Mouse (Mus musculus) lung, embryonic 16.5 days (tissue): ENCODE results near the gene 4930455H04Rik. TPM values are rescaled to one million over a fixed set of nuclear protein-coding genes. Genes with fewer than 3 reads are reported as not detected.

Experiments
- ATAC-seq: fragments of 200-750 bp; cut with Nextera tagmentation; 2 replicates; pipeline ENCODE4 v1.8.0; 2017; ENCODE audit warnings: low read depth, mild to moderate bottlenecking, moderate library complexity
- H3K27ac ChIP-seq: fragments of 300-500 bp; sonication (generic); 2 replicates; pipeline ENCODE4 v1.5.1; 2014; ENCODE audit warnings: mild to moderate bottlenecking, control low read depth, low read length
- H3K27me3 ChIP-seq: fragments of 300-500 bp; sonication (generic); 2 replicates; pipeline ENCODE4 v1.6.1; 2014; ENCODE audit warnings: low read depth, low read length, mixed read lengths; ENCODE audit not compliant: control insufficient read depth, insufficient read depth
- H3K36me3 ChIP-seq: fragments of 300-500 bp; sonication (generic); 2 replicates; pipeline ENCODE4 v1.6.1; 2014; ENCODE audit warnings: low read length; ENCODE audit not compliant: control insufficient read depth, insufficient read depth
- H3K4me1 ChIP-seq: fragments of 300-500 bp; sonication (generic); replicated peaks from 2 replicates; pipeline ENCODE4 v1.6.1; 2014; ENCODE audit warnings: low read length, mixed read lengths; ENCODE audit not compliant: control insufficient read depth, insufficient read depth
- H3K4me2 ChIP-seq: fragments of 300-500 bp; sonication (generic); 2 replicates; pipeline ENCODE4 v1.6.1; 2014; ENCODE audit warnings: low read depth, low read length, control low read depth
- H3K4me3 ChIP-seq: fragments of 300-500 bp; sonication (generic); 2 replicates; pipeline ENCODE4 v1.5.1; 2014; ENCODE audit warnings: mild to moderate bottlenecking, low read length, control low read depth
- H3K9ac ChIP-seq: fragments of 300-500 bp; sonication (generic); 2 replicates; pipeline ENCODE4 v1.6.1; 2014; ENCODE audit warnings: low read length, control low read depth
- H3K9me3 ChIP-seq: fragments of 300-500 bp; sonication (generic); 2 replicates; pipeline ENCODE4 v1.6.1; 2016; ENCODE audit warnings: low read length; ENCODE audit not compliant: control insufficient read depth
- WGBS: fragments of 180-500 bp; shearing (Covaris S2); extraction: QIAGEN DNeasy Blood & Tissue Kit; methylation state at CpG from one replicate; pipeline ENCODE4 v1.1.7; 2014; 5-methylcytosine and 5-hydroxymethylcytosine counted together
- polyA plus RNA-seq: library from polyadenylated mRNA; unstranded; fragments of >200 nt; fragmentation: Nextera tagmentation; extraction: Ambion mirVana; gene quantifications from 2 replicates; pipeline ENCODE4 v1.2.1, GENCODE M21; 2015

The 4930455H04Rik gene
- polyA plus RNA-seq, 1 experiment from 2014 or later: not detected

DNA sequence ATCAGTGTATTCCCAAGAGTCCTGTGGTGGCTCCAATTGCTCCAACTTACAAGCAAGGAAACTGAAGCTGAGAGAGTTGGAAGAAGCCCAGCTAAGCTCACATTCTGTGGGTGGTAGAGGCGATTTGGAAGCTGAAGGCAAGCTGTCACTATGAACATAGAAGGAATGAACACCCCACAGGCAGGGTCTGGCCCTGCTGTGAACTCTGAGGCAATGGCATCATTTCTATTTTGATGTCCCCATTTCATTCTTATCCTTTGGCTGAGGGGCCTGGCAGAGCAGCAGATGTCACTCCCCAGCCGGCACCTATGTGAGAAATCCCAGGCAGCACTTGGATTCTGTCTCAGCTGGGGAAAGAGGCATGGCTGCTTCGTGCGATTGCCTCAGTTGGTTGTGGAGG is 24.6 kb upstream of the 4930455H04Rik start:
- H3K4me3 ChIP-seq: no peak overlapping the region
- ATAC-seq: peak; percentile 27
- WGBS: 69% methylated on average over 4 of the region's 4 CpGs
- no peak overlapping the region for H3K9ac ChIP-seq
- peaks cover 3% of the 10 kb centered on the region; the same call in 1 of the 2 replicates for H3K4me1 ChIP-seq
- no peaks in the 10 kb centered on the region for H3K36me3 ChIP-seq
- peaks cover 1% of the 10 kb centered on the region for H3K9me3 ChIP-seq
- H3K27me3 ChIP-seq: no peaks in the 10 kb centered on the region; the same call in 1 of the 2 replicates
- H3K27ac ChIP-seq: no peak overlapping the region
- H3K4me2 ChIP-seq: no peak overlapping the region

GRCm38 (mm10) chr3:116946476-116946875 is 21.6 kb upstream of the 4930455H04Rik start:
- H3K36me3 ChIP-seq: no peaks in the 10 kb centered on the region
- H3K4me3 ChIP-seq: no peak overlapping the region
- H3K9ac ChIP-seq: no peak overlapping the region
- H3K9me3 ChIP-seq: no peaks in the 10 kb centered on the region
- H3K4me1 ChIP-seq: no peaks in the 10 kb centered on the region
- WGBS: 81% methylated on average over 4 of the region's 4 CpGs
- H3K27ac ChIP-seq: no peak overlapping the region
- H3K4me2 ChIP-seq: no peak overlapping the region
- ATAC-seq: no peak
- no peaks in the 10 kb centered on the region for H3K27me3 ChIP-seq

- Histone ChIP-seq H3K9ac (no peak overlapping the region), H3K4me3 (no peak overlapping the region), H3K4me1 (0 out of 2 replicates have a peak, but pooled peaks cover 2% of the 10 kb centered on the region), H3K27me3 (no peaks in the 10 kb centered on the region), H3K4me2 (no peak overlapping the region), H3K36me3 (no peaks in the 10 kb centered on the region), H3K9me3 (no peaks in the 10 kb centered on the region), H3K27ac (no peak overlapping the region)
- 49% methylated on average over 6 of the region's 6 CpGs for WGBS
- ATAC-seq: peak; percentile 66
These were observed 17.4 kb upstream of the 4930455H04Rik start for GRCm38 (mm10) chr3:116950665-116951115.

DNA sequence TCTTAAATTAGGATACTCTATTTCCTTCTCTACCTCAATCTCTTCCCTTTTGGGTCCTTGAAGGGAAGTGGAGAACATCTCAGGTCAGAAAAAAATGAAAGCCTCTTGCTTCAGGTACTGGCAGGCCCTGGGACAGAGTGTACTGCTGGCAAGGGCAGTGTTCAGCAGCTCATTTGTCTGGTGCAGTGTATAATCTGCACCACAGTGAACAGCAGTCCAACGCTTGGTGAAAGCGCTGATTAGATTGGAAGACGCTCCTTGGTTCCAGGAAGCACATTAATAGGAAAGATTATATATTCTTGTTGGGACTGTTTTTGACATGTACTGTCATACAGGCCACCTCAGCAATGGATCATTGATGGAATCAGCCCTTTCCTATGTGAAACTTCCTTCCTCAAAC is 16.6 kb upstream of the 4930455H04Rik start:
- no peak overlapping the region for H3K9ac ChIP-seq
- 72% methylated on average over 3 of the region's 3 CpGs for WGBS
- no peaks in the 10 kb centered on the region for H3K9me3 ChIP-seq
- no peaks in the 10 kb centered on the region for H3K36me3 ChIP-seq
- no peak overlapping the region for H3K4me2 ChIP-seq
- H3K4me1 ChIP-seq: 0 out of 2 replicates have a peak, but pooled peaks cover 2% of the 10 kb centered on the region
- H3K4me3 ChIP-seq: no peak overlapping the region
- no peak for ATAC-seq
- no peaks in the 10 kb centered on the region for H3K27me3 ChIP-seq
- no peak overlapping the region for H3K27ac ChIP-seq

GRCm38 (mm10) chr3:116952242-116952899 is 15.7 kb upstream of the 4930455H04Rik start:
- 73% methylated on average over 8 of the region's 8 CpGs for WGBS

GRCm38 (mm10) chr3:116953366-116953765 is 14.7 kb upstream of the 4930455H04Rik start:
- no peak overlapping the region for H3K9ac ChIP-seq
- H3K4me1 ChIP-seq: 0 out of 2 replicates have a peak, but pooled peaks cover 2% of the 10 kb centered on the region
- H3K36me3 ChIP-seq: no peaks in the 10 kb centered on the region
- no peaks in the 10 kb centered on the region for H3K9me3 ChIP-seq
- no peak overlapping the region for H3K4me2 ChIP-seq
- no peak overlapping the region for H3K27ac ChIP-seq
- 76% methylated on average over 6 of the region's 6 CpGs for WGBS
- ATAC-seq: no peak
- H3K4me3 ChIP-seq: no peak overlapping the region
- H3K27me3 ChIP-seq: no peaks in the 10 kb centered on the region

More at GRCm38 (mm10) chr3:116952242-116952899, 15.7 kb upstream of the 4930455H04Rik start:
- Histone ChIP-seq H3K9me3 (no peaks in the 10 kb centered on the region), H3K4me2 (no peak overlapping the region), H3K27me3 (no peaks in the 10 kb centered on the region), H3K9ac (no peak overlapping the region), H3K4me1 (0 out of 2 replicates have a peak, but pooled peaks cover 2% of the 10 kb centered on the region), H3K4me3 (no peak overlapping the region), H3K36me3 (no peaks in the 10 kb centered on the region), H3K27ac (no peak overlapping the region)
- ATAC-seq: no peak

- Histone ChIP-seq H3K27me3 (no peaks in the 10 kb centered on the region), H3K4me1 (0 out of 2 replicates have a peak, but pooled peaks cover 2% of the 10 kb centered on the region), H3K9ac (no peak overlapping the region), H3K4me2 (no peak overlapping the region), H3K27ac (no peak overlapping the region), H3K9me3 (no peaks in the 10 kb centered on the region), H3K4me3 (no peak overlapping the region), H3K36me3 (no peaks in the 10 kb centered on the region)
- 66% methylated on average over 6 of the region's 6 CpGs for WGBS
- no peak for ATAC-seq
These were observed 13.0 kb upstream of the 4930455H04Rik start for GRCm38 (mm10) chr3:116955061-116955460.

DNA sequence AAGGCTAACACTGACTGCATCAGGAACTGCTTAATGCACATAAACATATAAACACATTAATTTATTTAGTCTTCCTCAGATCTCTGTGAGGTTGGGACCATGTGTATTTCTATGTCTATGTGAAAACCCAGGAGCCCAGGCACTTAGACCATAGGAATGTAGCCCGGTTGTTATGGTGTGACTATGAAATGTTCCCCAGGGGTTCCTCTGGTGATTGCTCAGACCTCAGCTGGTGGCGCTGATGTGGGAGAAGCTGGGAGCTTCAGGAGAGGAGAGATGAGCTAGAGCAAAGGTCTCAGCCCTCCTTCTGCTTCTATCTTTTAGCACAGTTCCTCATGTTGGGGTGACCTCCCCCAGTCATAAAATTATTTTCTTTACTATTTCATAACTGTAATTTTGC is 7.7 kb upstream of the 4930455H04Rik start:
- no peaks in the 10 kb centered on the region for H3K9me3 ChIP-seq
- H3K4me2 ChIP-seq: no peak overlapping the region
- peaks cover 2% of the 10 kb centered on the region for H3K4me1 ChIP-seq
- WGBS: 73% methylated on average over 2 of the region's 2 CpGs
- no peaks in the 10 kb centered on the region for H3K27me3 ChIP-seq
- H3K36me3 ChIP-seq: no peaks in the 10 kb centered on the region
- no peak for ATAC-seq
- H3K9ac ChIP-seq: no peak overlapping the region
- no peak overlapping the region for H3K27ac ChIP-seq
- no peak overlapping the region for H3K4me3 ChIP-seq

DNA sequence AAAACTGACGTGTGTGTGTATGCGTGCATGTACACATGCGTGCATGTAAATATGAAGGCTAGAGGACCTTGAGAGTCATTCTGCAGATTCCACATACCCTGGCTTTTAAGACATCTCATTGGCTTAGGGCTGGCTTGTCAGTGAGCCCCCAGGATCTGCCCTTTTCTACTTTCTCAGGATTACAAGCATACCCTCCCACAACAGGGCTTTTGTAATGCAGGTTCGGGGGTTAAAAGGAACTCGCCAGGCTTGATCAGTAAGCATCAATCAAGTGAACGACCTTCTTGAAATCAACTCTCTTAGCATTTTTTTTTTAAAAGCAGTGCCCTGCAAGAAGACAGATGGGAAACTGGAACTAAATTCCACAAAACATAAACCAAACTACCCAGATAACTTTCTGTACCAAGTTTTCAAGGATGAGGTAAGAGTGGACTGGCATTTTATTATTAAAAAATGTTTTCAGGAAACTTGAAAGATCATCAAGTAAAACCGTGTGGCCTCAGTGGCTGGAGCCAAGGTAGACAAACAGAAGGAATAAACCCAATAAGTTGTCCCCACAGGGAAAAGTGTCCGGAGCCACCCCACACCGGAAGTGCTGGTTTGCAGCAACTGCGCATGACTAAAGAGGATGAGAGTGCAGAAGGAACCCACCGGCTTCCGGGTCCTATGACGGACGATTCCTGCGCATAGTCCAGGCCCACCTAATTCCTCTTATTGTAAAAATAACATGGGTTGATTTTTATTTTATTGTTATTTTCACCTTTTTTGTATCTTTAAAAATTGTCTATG is 6.5 kb upstream of the 4930455H04Rik start:
- 79% methylated on average over 15 of the region's 15 CpGs for WGBS
- no peak overlapping the region for H3K4me3 ChIP-seq
- H3K27ac ChIP-seq: no peak overlapping the region
- H3K36me3 ChIP-seq: no peaks in the 10 kb centered on the region
- no peaks in the 10 kb centered on the region for H3K27me3 ChIP-seq
- H3K9ac ChIP-seq: no peak overlapping the region
- H3K4me2 ChIP-seq: no peak overlapping the region
- ATAC-seq: no peak
- H3K4me1 ChIP-seq: peaks cover 2% of the 10 kb centered on the region
- no peaks in the 10 kb centered on the region for H3K9me3 ChIP-seq
